Mouse (Mus musculus) spleen, postnatal 10 days (tissue): ENCODE measurements around the gene Glod4.

ENCODE experiments used
- DNase-seq, 2 experiments: peaks; one replicate each; pipeline ENCODE4 v3.0.0; 2021 to 2022; ENCODE audit warnings: low spot score in 2 of 2

Glod4 gene

GRCm38 (mm10) chr11:76242901-76243810 lies at the start of gene Glod4, which contains the start of gene Mrm3:
Gene Glod4, minus strand, starts transcription at chr11:76243725.
Gene Mrm3, plus strand, starts transcription at chr11:76243715.
- peak; percentile 86 to 94 for DNase-seq

GRCm38 (mm10) chr11:76292831-76293230 lies 49.3 kb upstream of the Glod4 start:
- DNase-seq, result no peak

GRCm38 (mm10) chr11:76292398-76292797 lies 48.9 kb upstream of the Glod4 start:
- DNase-seq, result no peak

GRCm38 (mm10) chr11:76291960-76292359 lies 48.4 kb upstream of the Glod4 start:
- DNase-seq, result no peak

GRCm38 (mm10) chr11:76290367-76290766 lies 46.8 kb upstream of the Glod4 start:
- DNase-seq, result no peak

GRCm38 (mm10) chr11:76288645-76289044 lies 45.1 kb upstream of the Glod4 start:
- DNase-seq, result no peak

GRCm38 (mm10) chr11:76287301-76287700 lies 43.8 kb upstream of the Glod4 start:
- no peak for DNase-seq

- DNase-seq, result no peak
These were observed 43.1 kb upstream of the Glod4 start for GRCm38 (mm10) chr11:76286534-76287126.

GRCm38 (mm10) chr11:76285431-76286075 lies 42.0 kb upstream of the Glod4 start:
- no peak for DNase-seq

GRCm38 (mm10) chr11:76283841-76284240 lies 40.3 kb upstream of the Glod4 start:
- no peak for DNase-seq

GRCm38 (mm10) chr11:76279971-76280370 lies 36.4 kb upstream of the Glod4 start:
- DNase-seq, result no peak

GRCm38 (mm10) chr11:76278960-76279852 lies 35.7 kb upstream of the Glod4 start:
- DNase-seq, result no peak

GRCm38 (mm10) chr11:76272440-76272839 lies 28.9 kb upstream of the Glod4 start:
- no peak for DNase-seq

- no peak for DNase-seq
These were observed 25.1 kb upstream of the Glod4 start for GRCm38 (mm10) chr11:76268521-76269065.

GRCm38 (mm10) chr11:76268001-76268459 lies 24.5 kb upstream of the Glod4 start:
- DNase-seq, result no peak

- no peak for DNase-seq
These were observed 24.0 kb upstream of the Glod4 start for GRCm38 (mm10) chr11:76267550-76267949.

- DNase-seq, result no peak
These were observed 19.3 kb upstream of the Glod4 start for GRCm38 (mm10) chr11:76262611-76263351.

GRCm38 (mm10) chr11:76261224-76261623 lies 17.7 kb upstream of the Glod4 start:
- DNase-seq, result no peak

- no peak for DNase-seq
These were observed 16.9 kb upstream of the Glod4 start for GRCm38 (mm10) chr11:76260208-76261050.
